Mouse (Mus musculus) MEL-GATA-1-ER (cell line): Measurements from ENCODE around the gene Ripk3.

Experiments used
- DNase-seq: peaks from one replicate; pipeline ENCODE4 v3.0.0-alpha.2; 2012; ENCODE audit warnings: low read depth; ENCODE audit errors: extremely low read depth

The Ripk3 gene

GRCm38 (mm10) chr14:55795380-55796163, 6.9 kb upstream of the Ripk3 start:
- peak; percentile 64 for DNase-seq

DNA sequence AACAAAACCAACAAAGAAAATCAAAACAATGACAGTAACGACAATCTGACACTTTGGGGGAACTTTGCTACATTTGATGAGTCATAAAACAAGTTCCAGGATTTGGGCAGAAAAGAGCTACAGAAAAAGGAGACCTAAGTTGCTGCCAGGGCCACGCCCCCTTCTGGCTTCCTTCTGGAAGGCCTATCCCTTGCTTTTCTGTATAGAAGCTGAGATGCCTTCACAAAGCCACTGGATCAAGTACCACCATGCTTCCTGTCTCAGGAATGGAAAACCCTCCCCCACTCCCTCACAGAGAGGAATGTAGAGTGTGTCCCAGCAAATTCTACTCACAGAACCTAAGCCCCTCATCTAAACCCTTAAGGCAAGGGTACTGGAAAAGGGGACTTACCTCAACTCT, 5.3 kb upstream of the Ripk3 start:
- no peak for DNase-seq

DNA sequence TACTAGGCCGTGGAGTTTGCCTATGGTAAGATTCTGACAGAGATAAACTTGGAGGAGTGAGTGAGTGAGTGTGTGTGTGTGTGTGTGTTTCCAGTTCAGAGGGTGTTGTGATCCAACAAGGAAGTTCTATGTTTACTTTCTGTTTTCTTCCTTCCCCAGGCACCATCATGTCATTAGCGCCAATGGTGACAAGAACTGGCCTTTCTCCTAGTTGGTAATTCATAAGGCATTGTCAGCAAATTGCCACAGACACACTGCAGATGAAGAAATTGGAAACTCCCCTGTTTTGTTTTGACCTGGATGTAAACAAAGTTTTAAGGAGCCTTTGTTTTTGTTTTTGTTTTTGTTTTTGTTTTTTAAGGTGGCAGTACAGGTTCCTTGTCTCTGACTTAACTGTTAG, 4.8 kb upstream of the Ripk3 start:
- no peak for DNase-seq

- no peak for DNase-seq
Observed at GRCm38 (mm10) chr14:55787731-55788130, 934 bp downstream of the Ripk3 start.

- no peak for DNase-seq
Observed at GRCm38 (mm10) chr14:55785195-55785594, 3.5 kb downstream of the Ripk3 start.

GRCm38 (mm10) chr14:55783958-55784235, 4.8 kb downstream of the Ripk3 start, which contains the start of gene Adcy4:
Adcy4 (minus strand) TSS chr14:55784095.
- DNase-seq: no peak

- no peak for DNase-seq
Observed at GRCm38 (mm10) chr14:55783171-55783957, 5.3 kb downstream of the Ripk3 start.

- DNase-seq: no peak
Observed at GRCm38 (mm10) chr14:55782361-55782960, 6.2 kb downstream of the Ripk3 start.

DNA sequence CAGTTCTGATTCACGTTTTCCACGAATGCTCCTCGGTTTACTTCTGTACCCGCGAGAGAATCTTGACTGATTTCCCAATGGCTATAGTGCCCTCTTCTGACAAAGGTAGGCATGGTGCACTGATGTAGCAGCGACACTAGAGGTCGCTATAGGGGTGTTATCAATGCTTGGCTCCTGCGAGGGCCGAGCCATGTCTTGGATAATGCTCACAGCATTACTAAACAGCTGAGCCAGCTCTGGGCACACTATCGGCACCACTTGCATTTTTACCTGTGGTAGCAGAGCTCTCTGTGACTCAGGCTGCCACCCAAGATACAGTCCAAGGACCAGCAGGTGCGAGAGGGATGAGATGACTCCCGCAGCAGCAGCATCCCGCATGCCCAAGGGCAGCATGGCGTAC, 7.4 kb downstream of the Ripk3 start:
- no peak for DNase-seq

DNA sequence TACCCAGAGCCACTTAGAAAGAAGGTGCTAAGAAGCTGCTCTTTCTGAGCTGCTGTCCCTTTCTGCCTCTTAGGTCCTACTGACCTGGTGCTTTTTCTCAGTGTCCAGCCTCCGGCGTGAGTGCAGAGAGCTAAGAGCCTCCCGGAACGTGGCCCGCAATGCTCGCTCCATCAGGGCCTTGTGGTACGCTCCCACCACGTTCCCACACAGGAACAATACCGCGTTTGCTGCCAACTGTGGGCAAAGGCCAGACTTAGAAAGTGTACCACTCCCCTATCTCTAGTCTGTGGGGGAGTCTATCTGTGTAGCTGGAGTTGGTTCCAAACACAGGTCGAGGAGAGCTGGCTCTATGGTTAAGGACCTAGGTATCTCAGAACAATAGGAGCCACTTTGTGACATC, 7.9 kb downstream of the Ripk3 start:
- no peak for DNase-seq

DNA sequence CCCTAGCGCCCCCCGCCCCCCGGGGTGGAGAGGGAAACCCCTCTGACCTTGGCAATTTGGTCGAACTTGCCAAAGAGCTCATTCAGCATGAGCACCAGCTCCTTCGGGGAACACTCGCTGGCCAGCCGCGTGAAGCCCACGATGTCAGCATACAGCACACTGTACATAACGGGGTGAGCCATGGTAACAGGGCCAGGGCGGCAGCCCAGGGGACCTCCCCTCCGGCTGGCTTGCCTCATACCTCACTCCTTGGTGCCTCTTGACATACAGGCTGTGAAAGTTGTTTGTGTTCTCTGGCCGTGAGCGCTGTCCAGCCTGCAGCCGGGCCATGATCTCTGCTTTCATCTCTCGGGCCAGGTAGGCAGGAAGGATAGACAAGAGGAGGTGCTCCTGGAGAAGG, 9.0 kb downstream of the Ripk3 start:
- no peak for DNase-seq

GRCm38 (mm10) chr14:55778686-55779085, 10.0 kb downstream of the Ripk3 start:
- DNase-seq: no peak

- no peak for DNase-seq
Observed at GRCm38 (mm10) chr14:55777806-55778205, 10.9 kb downstream of the Ripk3 start.

DNA sequence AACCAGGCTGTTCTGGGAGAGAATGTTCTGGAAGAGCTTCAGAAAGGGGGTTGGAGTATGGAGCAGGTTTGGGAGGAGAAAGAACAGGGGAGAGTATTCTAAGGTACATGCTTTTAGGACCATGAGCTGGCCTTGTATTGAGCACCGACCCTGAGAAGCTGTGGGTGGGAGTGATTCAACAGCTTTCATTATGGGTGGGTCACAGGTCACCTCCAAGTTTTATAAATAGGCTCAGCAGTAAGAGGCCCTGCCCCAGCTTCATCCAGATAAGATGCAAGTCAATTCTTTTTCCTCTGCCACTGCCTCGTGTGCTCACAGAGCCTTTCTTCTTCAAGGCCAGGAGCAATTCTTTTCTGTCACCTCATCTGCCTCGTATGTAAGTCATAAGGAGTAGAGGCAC, 11.5 kb downstream of the Ripk3 start:
- no peak for DNase-seq

- no peak for DNase-seq
Observed at GRCm38 (mm10) chr14:55776711-55777110, 12.0 kb downstream of the Ripk3 start.

GRCm38 (mm10) chr14:55769087-55769703, 19.5 kb downstream of the Ripk3 start:
- peak; percentile 89 for DNase-seq

DNA sequence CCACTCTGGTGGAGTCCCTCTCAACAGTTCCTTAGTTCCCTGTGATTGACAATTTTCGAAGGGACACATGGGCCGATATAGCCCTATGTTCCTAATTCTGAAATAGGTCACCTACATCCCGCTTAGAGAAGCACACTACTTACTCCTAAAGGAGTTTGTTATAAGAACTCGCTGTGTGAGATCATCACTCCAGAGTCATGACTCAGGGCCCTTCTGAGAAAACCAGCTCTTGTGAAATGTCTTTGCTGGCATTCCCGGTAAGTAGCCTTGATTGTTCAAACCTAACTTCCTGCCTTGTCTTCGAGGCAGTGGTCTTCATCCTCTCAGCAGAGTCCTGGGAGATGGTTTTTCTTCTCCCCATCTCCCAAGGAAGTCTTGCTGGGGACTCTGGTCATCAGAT, 20.1 kb downstream of the Ripk3 start:
- no peak for DNase-seq

DNA sequence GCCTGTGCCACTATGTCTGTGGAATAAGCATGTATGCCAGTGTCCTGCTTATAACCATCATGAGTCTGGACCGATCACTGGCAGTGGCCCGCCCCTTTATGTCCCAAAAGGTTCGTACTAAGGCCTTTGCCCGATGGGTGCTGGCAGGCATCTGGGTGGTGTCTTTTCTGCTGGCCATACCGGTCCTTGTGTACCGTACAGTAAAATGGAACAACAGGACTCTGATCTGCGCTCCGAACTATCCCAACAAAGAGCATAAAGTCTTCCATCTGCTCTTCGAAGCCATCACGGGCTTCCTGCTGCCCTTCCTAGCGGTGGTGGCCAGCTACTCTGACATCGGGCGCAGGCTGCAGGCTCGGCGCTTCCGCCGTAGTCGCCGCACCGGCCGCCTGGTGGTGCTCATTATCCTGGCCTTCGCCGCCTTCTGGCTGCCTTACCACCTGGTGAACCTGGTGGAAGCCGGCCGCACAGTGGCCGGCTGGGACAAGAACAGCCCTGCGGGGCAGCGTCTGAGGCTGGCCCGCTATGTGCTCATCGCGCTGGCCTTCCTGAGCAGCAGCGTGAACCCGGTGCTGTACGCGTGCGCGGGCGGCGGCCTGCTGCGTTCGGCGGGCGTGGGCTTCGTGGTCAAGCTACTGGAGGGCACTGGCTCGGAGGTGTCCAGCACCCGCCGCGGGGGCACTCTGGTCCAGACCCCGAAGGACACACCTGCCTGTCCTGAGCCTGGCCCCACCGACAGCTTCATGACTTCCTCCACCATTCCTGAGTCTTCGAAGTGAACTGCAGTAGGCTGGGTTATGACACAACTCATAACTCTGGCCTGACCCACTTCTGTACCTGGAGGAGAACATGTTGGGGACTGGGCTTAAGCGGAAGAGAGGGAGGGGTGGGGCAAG, 20.9 kb downstream of the Ripk3 start:
- DNase-seq: no peak

GRCm38 (mm10) chr14:55765696-55766095, 23.0 kb downstream of the Ripk3 start, which contains the start of gene Ltb4r1:
Ltb4r1 (plus strand) TSS chr14:55765962.
- peak; percentile 46 for DNase-seq

DNA sequence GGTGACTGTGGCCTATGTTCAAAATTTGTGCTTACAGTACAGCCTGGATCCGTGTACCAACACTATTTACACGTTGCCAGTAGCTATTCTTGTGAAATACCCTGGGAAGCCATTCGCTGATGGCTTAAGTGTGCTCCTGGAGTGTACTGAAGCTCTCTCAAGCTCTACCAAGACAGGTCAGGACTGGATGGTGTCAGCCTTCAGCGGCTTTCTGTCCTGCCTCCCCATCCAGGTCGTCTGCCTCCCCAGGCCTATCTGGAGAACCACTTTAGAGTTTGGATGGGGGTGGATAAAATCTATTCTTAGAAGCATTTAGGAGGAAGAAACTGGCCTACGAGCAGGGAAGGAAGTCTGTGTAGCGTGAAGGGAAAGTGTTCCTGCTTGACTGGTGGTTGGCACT, 25.5 kb downstream of the Ripk3 start:
- peak; percentile 35 for DNase-seq
